Mouse (Mus musculus) midbrain, embryonic 16.5 days (tissue): ENCODE measurements around the gene Prdx6. TPM values are rescaled to one million over a fixed set of nuclear protein-coding genes. Genes with fewer than 3 reads are reported as not detected.

Experiments
- ATAC-seq: fragments of 200-750 bp; cut with Nextera tagmentation; 2 replicates; pipeline ENCODE4 v1.8.0; 2017; ENCODE audit warnings: moderate TSS enrichment
- H3K27ac ChIP-seq: fragments of 300-500 bp; sonication (generic); 2 replicates; pipeline ENCODE4 v1.5.1; 2014; ENCODE audit warnings: mild to moderate bottlenecking, low read length, mixed read lengths
- H3K27me3 ChIP-seq: fragments of 300-500 bp; sonication (generic); 2 replicates; pipeline ENCODE4 v1.6.1; 2014; ENCODE audit warnings: low read depth, low read length, mixed read lengths; ENCODE audit not compliant: control insufficient read depth, insufficient read depth
- H3K36me3 ChIP-seq: fragments of 300-500 bp; sonication (generic); 2 replicates; pipeline ENCODE4 v1.6.1; 2014; ENCODE audit warnings: mild to moderate bottlenecking, low read length, moderate library complexity, mixed read lengths; ENCODE audit not compliant: control insufficient read depth, insufficient read depth
- H3K4me1 ChIP-seq: fragments of 300-500 bp; sonication (generic); 2 replicates; pipeline ENCODE4 v1.6.1; 2014; ENCODE audit warnings: mild to moderate bottlenecking, low read length, mixed read lengths; ENCODE audit not compliant: control insufficient read depth, insufficient read depth
- H3K4me2 ChIP-seq: fragments of 300-500 bp; sonication (generic); 2 replicates; pipeline ENCODE4 v1.6.1; 2014; ENCODE audit warnings: mild to moderate bottlenecking, low read length, mixed read lengths
- H3K4me3 ChIP-seq: fragments of 300-500 bp; sonication (generic); 2 replicates; pipeline ENCODE4 v1.5.1; 2014; ENCODE audit warnings: low read depth, mild to moderate bottlenecking, low read length, moderate library complexity, mixed read lengths
- H3K9ac ChIP-seq: fragments of 300-500 bp; sonication (generic); 2 replicates; pipeline ENCODE4 v1.6.1; 2014; ENCODE audit warnings: low read depth, low read length, mixed read lengths
- H3K9me3 ChIP-seq: fragments of 300-500 bp; sonication (generic); replicated peaks from 2 replicates; pipeline ENCODE4 v1.6.1; 2014; ENCODE audit warnings: mild to moderate bottlenecking, low read length, mixed read lengths; ENCODE audit not compliant: control insufficient read depth, poor library complexity, severe bottlenecking
- WGBS: fragments of 180-500 bp; shearing (Covaris S2); extraction: QIAGEN DNeasy Blood & Tissue Kit; methylation state at CpG from one replicate; pipeline ENCODE4 v1.1.7; 2014; 5-methylcytosine and 5-hydroxymethylcytosine counted together
- polyA plus RNA-seq: library from polyadenylated mRNA; unstranded; fragments of >200 nt; fragmentation: Nextera tagmentation; extraction: Ambion mirVana; gene quantifications from 2 replicates; pipeline ENCODE4 v1.2.1, GENCODE M21; 2015

The Prdx6 gene
- polyA plus RNA-seq = 127 and 137 TPM in 2 replicates

- H3K27ac ChIP-seq = peak within 1 kb of the TSS; percentile 50; the same call in 1 of the 2 replicates
- WGBS = under 1% methylated on average over 66 of the region's 66 CpGs
- peak; percentile 98 for ATAC-seq
Observed at GRCm38 (mm10) chr1:161250604-161251416, at the start of gene Prdx6. Gene Prdx6, minus strand, starts transcription at chr1:161251219.

GRCm38 (mm10) chr1:161288256-161288655 lies 37.2 kb upstream of the Prdx6 start:
- H3K4me1 ChIP-seq = no peaks in the 10 kb centered on the region

More at GRCm38 (mm10) chr1:161250604-161251416, at the start of gene Prdx6:
- Histone ChIP-seq H3K9ac (peak within 1 kb of the TSS; percentile 84), H3K4me1 (peaks cover 22% of the 10 kb centered on the region), H3K4me2 (peak within 1 kb of the TSS; percentile 99), H3K36me3 (no peaks in the 10 kb centered on the region), H3K27me3 (no peaks in the 10 kb centered on the region), H3K4me3 (peak within 1 kb of the TSS; percentile 90), H3K9me3 (no peaks in the 10 kb centered on the region)

GRCm38 (mm10) chr1:161286726-161287310 lies 35.8 kb upstream of the Prdx6 start:
- no peak overlapping the region for H3K4me2 ChIP-seq
- no peaks in the 10 kb centered on the region for H3K27me3 ChIP-seq
- no peak overlapping the region for H3K27ac ChIP-seq
- H3K4me3 ChIP-seq = no peak overlapping the region
- no peaks in the 10 kb centered on the region for H3K36me3 ChIP-seq
- H3K9me3 ChIP-seq = 0 out of 2 replicates have a peak, but pooled peaks cover 3% of the 10 kb centered on the region
- 32% methylated on average over 11 of the region's 11 CpGs for WGBS
- no peaks in the 10 kb centered on the region for H3K4me1 ChIP-seq
- ATAC-seq = peak; percentile 64; the same call in 1 of the 2 replicates
- H3K9ac ChIP-seq = no peak overlapping the region

More at GRCm38 (mm10) chr1:161288256-161288655, 37.2 kb upstream of the Prdx6 start:
- H3K4me2 ChIP-seq = no peak overlapping the region
- H3K9ac ChIP-seq = no peak overlapping the region
- 0 out of 2 replicates have a peak, but pooled peaks cover 3% of the 10 kb centered on the region for H3K9me3 ChIP-seq
- no peak overlapping the region for H3K27ac ChIP-seq
- no peaks in the 10 kb centered on the region for H3K27me3 ChIP-seq
- ATAC-seq = no peak
- WGBS = 55% methylated on average over 12 of the region's 12 CpGs
- no peak overlapping the region for H3K4me3 ChIP-seq
- no peaks in the 10 kb centered on the region for H3K36me3 ChIP-seq

GRCm38 (mm10) chr1:161281054-161281688 lies 30.2 kb upstream of the Prdx6 start:
- Histone ChIP-seq H3K4me1 (no peaks in the 10 kb centered on the region), H3K36me3 (no peaks in the 10 kb centered on the region), H3K27ac (no peak overlapping the region), H3K27me3 (no peaks in the 10 kb centered on the region), H3K9ac (no peak overlapping the region), H3K9me3 (no peaks in the 10 kb centered on the region), H3K4me3 (no peak overlapping the region), H3K4me2 (no peak overlapping the region)
- 69% methylated on average over 3 of the region's 3 CpGs for WGBS
- no peak for ATAC-seq

- H3K9me3 ChIP-seq = no peaks in the 10 kb centered on the region
Observed at GRCm38 (mm10) chr1:161279244-161279908, 28.4 kb upstream of the Prdx6 start.

GRCm38 (mm10) chr1:161273486-161273885 lies 22.5 kb upstream of the Prdx6 start:
- WGBS = 45% methylated on average over 1 of the region's 1 CpGs
- H3K36me3 ChIP-seq = no peaks in the 10 kb centered on the region

More at GRCm38 (mm10) chr1:161279244-161279908, 28.4 kb upstream of the Prdx6 start:
- Histone ChIP-seq H3K4me3 (no peak overlapping the region), H3K4me1 (no peaks in the 10 kb centered on the region), H3K27me3 (no peaks in the 10 kb centered on the region), H3K4me2 (no peak overlapping the region), H3K9ac (no peak overlapping the region), H3K36me3 (no peaks in the 10 kb centered on the region), H3K27ac (no peak overlapping the region)
- WGBS = 82% methylated on average over 6 of the region's 6 CpGs
- no peak for ATAC-seq

GRCm38 (mm10) chr1:161271461-161271810 lies 20.4 kb upstream of the Prdx6 start:
- Histone ChIP-seq H3K9ac (no peak overlapping the region), H3K4me1 (no peaks in the 10 kb centered on the region), H3K27me3 (no peaks in the 10 kb centered on the region), H3K4me3 (no peak overlapping the region), H3K27ac (no peak overlapping the region), H3K36me3 (no peaks in the 10 kb centered on the region), H3K9me3 (no peaks in the 10 kb centered on the region), H3K4me2 (no peak overlapping the region)
- 72% methylated on average over 2 of the region's 2 CpGs for WGBS
- no peak for ATAC-seq

More at GRCm38 (mm10) chr1:161273486-161273885, 22.5 kb upstream of the Prdx6 start:
- no peak for ATAC-seq
- no peak overlapping the region for H3K4me2 ChIP-seq
- no peak overlapping the region for H3K9ac ChIP-seq
- H3K4me3 ChIP-seq = no peak overlapping the region
- no peaks in the 10 kb centered on the region for H3K27me3 ChIP-seq
- no peak overlapping the region for H3K27ac ChIP-seq
- H3K9me3 ChIP-seq = no peaks in the 10 kb centered on the region
- H3K4me1 ChIP-seq = no peaks in the 10 kb centered on the region

GRCm38 (mm10) chr1:161270776-161271460 lies 19.9 kb upstream of the Prdx6 start:
- no peak overlapping the region for H3K4me3 ChIP-seq

More at GRCm38 (mm10) chr1:161270776-161271460, 19.9 kb upstream of the Prdx6 start:
- WGBS = 79% methylated on average over 4 of the region's 4 CpGs
- H3K9me3 ChIP-seq = no peaks in the 10 kb centered on the region
- H3K27me3 ChIP-seq = no peaks in the 10 kb centered on the region
- no peak overlapping the region for H3K27ac ChIP-seq
- no peak overlapping the region for H3K9ac ChIP-seq
- ATAC-seq = no peak
- no peak overlapping the region for H3K4me2 ChIP-seq
- no peaks in the 10 kb centered on the region for H3K4me1 ChIP-seq
- no peaks in the 10 kb centered on the region for H3K36me3 ChIP-seq
